Mouse (Mus musculus) spleen, adult 2 months (tissue): ENCODE results near the gene Dnttip1. TPM values are rescaled to one million over a fixed set of nuclear protein-coding genes. Genes with fewer than 3 reads are reported as not detected.
"Not testable (repeated sequence)": the region's sequence is repeated elsewhere in the genome, so short reads cannot be mapped to it uniquely, and the experiment has no call there.

Experiments
- DNase-seq, 2 experiments: peaks; one replicate each; pipeline versions ENCODE4 v3.0.0 to v3.0.0-alpha.2; 2012 to 2021; ENCODE audit warnings: low spot score in 2 of 2, low read depth in 1 of 2
- H3K27ac ChIP-seq: fragments of 200-500 bp; 2 replicates; pipeline ENCODE4 v1.5.1; 2012; ENCODE audit warnings: low read length, inconsistent platforms; ENCODE audit not compliant: insufficient read depth
- H3K27me3 ChIP-seq: fragments of 200-500 bp; 2 replicates; pipeline ENCODE4 v1.6.1; 2012; ENCODE audit warnings: mild to moderate bottlenecking, moderate library complexity, low read length, inconsistent platforms; ENCODE audit not compliant: control insufficient read depth, insufficient read depth
- H3K36me3 ChIP-seq: fragments of 200-500 bp; 2 replicates; pipeline ENCODE4 v1.6.1; 2012; ENCODE audit warnings: mild to moderate bottlenecking, low read length, inconsistent platforms; ENCODE audit not compliant: control insufficient read depth, insufficient read depth
- H3K4me1 ChIP-seq: fragments of 200-500 bp; 2 replicates; pipeline ENCODE4 v1.6.1; 2011; ENCODE audit warnings: inconsistent platforms; ENCODE audit not compliant: control insufficient read depth, insufficient read depth, insufficient read length
- H3K4me3 ChIP-seq: fragments of 200-500 bp; 2 replicates; pipeline ENCODE4 v1.5.1; 2011; ENCODE audit warnings: mild to moderate bottlenecking, inconsistent platforms; ENCODE audit not compliant: insufficient read depth, insufficient read length; ENCODE audit errors: extremely low read depth
- CTCF ChIP-seq: fragments of 200-500 bp; IDR thresholded peaks from 2 replicates; pipeline ENCODE4 v1.5.1; 2011; ENCODE audit warnings: mild to moderate bottlenecking, inconsistent platforms; ENCODE audit not compliant: insufficient read depth, insufficient read length, insufficient replicate concordance; ENCODE audit errors: extremely low read depth
- POLR2A ChIP-seq: fragments of 200-500 bp; IDR thresholded peaks from 2 replicates; pipeline ENCODE4 v1.6.1; 2011; ENCODE audit warnings: low read depth, low read length, inconsistent platforms
- WGBS: fragments of 180-500 bp; shearing (Covaris S2); methylation state at CpG from one replicate; pipeline ENCODE4 v1.1.7; 2018; 5-methylcytosine and 5-hydroxymethylcytosine counted together
- polyA plus RNA-seq: library from polyadenylated mRNA; depleted of rRNA; stranded (reverse); fragments of >200 nt; gene quantifications from 2 replicates; pipeline ENCODE4 v1.2.3, GENCODE M21; 2012

Dnttip1 gene
- polyA plus RNA-seq, 1 experiment: 38.9 TPM

DNA sequence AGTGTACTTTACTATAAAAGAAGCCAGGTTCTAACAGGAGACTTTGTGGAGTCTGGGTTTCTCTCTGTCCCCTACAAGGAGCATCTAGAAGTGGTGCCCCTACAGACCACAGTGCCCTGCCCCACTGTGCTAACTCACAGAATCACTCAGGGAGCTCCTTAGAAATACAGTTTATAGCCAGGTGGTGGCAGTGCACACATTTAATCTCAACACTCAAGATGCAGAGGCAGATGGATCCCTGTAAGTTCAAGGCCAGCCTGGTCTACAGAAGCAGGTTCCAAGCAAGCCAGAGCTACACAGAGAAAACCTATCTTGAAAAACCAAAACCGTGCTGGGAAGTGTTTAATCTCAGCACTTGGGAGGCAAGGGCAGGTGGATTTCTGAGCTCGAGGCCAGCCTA lies 48.0 kb downstream of the Dnttip1 start:
- TF ChIP-seq POLR2A (no peak), CTCF (no peak)
- WGBS: 86% methylated on average over 2 of the region's 2 CpGs
- peaks cover 30% of the 10 kb centered on the region for H3K36me3 ChIP-seq

GRCm38 (mm10) chr2:164794293-164794692 lies 48.5 kb downstream of the Dnttip1 start:
- TF ChIP-seq CTCF (peak; percentile 63; the same call in 1 of the 2 replicates), POLR2A (no peak)
- Histone ChIP-seq H3K36me3 (peaks cover 32% of the 10 kb centered on the region), H3K4me1 (no peaks in the 10 kb centered on the region), H3K4me3 (no peak overlapping the region), H3K27me3 (no peaks in the 10 kb centered on the region), H3K27ac (no peak overlapping the region)
- WGBS: 37% methylated on average over 5 of the region's 5 CpGs
- peak; percentile 61 to 62 for DNase-seq

More for the DNA sequence above, 48.0 kb downstream of the Dnttip1 start:
- no peaks in the 10 kb centered on the region for H3K4me1 ChIP-seq
- DNase-seq: no peak
- no peaks in the 10 kb centered on the region for H3K27me3 ChIP-seq
- no peak overlapping the region for H3K4me3 ChIP-seq
- H3K27ac ChIP-seq: no peak overlapping the region

- H3K36me3 ChIP-seq: peaks cover 39% of the 10 kb centered on the region
- no peak for TF ChIP-seq POLR2A
- no peak for TF ChIP-seq CTCF
- WGBS: 85% methylated on average over 4 of the region's 4 CpGs
Observed at GRCm38 (mm10) chr2:164795868-164796267, 50.1 kb downstream of the Dnttip1 start.

GRCm38 (mm10) chr2:164798554-164798953 lies 52.8 kb downstream of the Dnttip1 start:
- peaks cover 28% of the 10 kb centered on the region for H3K36me3 ChIP-seq
- not testable (repeated sequence) for H3K27me3 ChIP-seq, H3K4me1 ChIP-seq, H3K27ac ChIP-seq, H3K4me3 ChIP-seq, DNase-seq
- 81% methylated on average over 6 of the region's 6 CpGs for WGBS

More at GRCm38 (mm10) chr2:164795868-164796267, 50.1 kb downstream of the Dnttip1 start:
- Histone ChIP-seq H3K27me3 (no peaks in the 10 kb centered on the region), H3K4me3 (no peak overlapping the region), H3K4me1 (no peaks in the 10 kb centered on the region), H3K27ac (no peak overlapping the region)
- DNase-seq: no peak

GRCm38 (mm10) chr2:164800252-164801004 lies 54.6 kb downstream of the Dnttip1 start:
- Histone ChIP-seq H3K27ac (no peak overlapping the region), H3K27me3 (no peaks in the 10 kb centered on the region), H3K36me3 (peaks cover 21% of the 10 kb centered on the region), H3K4me1 (peaks cover 8% of the 10 kb centered on the region; the same call in 1 of the 2 replicates), H3K4me3 (no peak overlapping the region)
- TF ChIP-seq CTCF: no peak
- no peak for TF ChIP-seq POLR2A
- no peak for DNase-seq
- 94% methylated on average over 13 of the region's 13 CpGs for WGBS

- no peak for DNase-seq
- 88% methylated on average over 16 of the region's 16 CpGs for WGBS
- H3K4me3 ChIP-seq: no peak overlapping the region; the same call in 1 of the 2 replicates
- TF ChIP-seq CTCF (no peak), POLR2A (no peak)
- peaks cover 11% of the 10 kb centered on the region for H3K36me3 ChIP-seq
- no peaks in the 10 kb centered on the region for H3K27me3 ChIP-seq
- H3K27ac ChIP-seq: no peak overlapping the region
- peaks cover 8% of the 10 kb centered on the region; the same call in 1 of the 2 replicates for H3K4me1 ChIP-seq
Observed at GRCm38 (mm10) chr2:164803201-164803920, 57.6 kb downstream of the Dnttip1 start.

DNA sequence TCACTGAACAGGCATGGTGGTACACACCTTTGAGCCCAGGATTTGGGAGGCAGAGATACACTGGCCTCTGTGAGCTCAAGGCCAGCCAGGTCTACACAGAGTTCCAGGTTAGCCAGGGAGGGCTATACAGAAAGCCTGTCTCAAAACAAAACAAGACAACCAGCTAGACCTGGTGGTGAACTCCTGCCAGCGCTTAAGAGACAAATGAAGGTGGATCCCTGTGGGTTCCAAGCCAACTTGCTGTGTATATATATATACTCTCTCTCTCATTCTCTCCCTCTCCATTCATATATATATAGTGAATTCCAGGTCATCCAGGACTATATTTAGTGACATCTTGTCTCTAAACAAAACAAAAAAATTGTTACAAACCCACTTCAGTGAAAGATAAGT lies 58.1 kb downstream of the Dnttip1 start:
- Histone ChIP-seq H3K36me3 (peaks cover 12% of the 10 kb centered on the region), H3K4me1 (peaks cover 8% of the 10 kb centered on the region; the same call in 1 of the 2 replicates)
- no peak for TF ChIP-seq POLR2A
- no peak for TF ChIP-seq CTCF

More for the DNA sequence above, 58.1 kb downstream of the Dnttip1 start:
- Histone ChIP-seq H3K27me3 (no peaks in the 10 kb centered on the region), H3K27ac (no peak overlapping the region), H3K4me3 (peak overlapping the region; percentile 93)
- 74% methylated on average over 1 of the region's 1 CpGs for WGBS
- no peak for DNase-seq
